Mouse (Mus musculus) CH12F3 (cell line): Measurements from ENCODE around the gene Tbx5.
"Not testable (repeated sequence)": the region's sequence is repeated elsewhere in the genome, so short reads cannot be mapped to it uniquely, and the experiment has no call there.

ENCODE experiments used
- in situ Hi-C: fragments of 300-500 bp; cut with MboI; formaldehyde crosslinking; loops from 2 replicates; pipeline ENCODE4 v1.14.3; 2020; ENCODE audit warnings: low sequenced_read_pairs

The Tbx5 gene

GRCm38 (mm10) chr5:119841634-119842420 is 9.4 kb downstream of the Tbx5 start:
- in situ Hi-C loops: no loop called here

DNA sequence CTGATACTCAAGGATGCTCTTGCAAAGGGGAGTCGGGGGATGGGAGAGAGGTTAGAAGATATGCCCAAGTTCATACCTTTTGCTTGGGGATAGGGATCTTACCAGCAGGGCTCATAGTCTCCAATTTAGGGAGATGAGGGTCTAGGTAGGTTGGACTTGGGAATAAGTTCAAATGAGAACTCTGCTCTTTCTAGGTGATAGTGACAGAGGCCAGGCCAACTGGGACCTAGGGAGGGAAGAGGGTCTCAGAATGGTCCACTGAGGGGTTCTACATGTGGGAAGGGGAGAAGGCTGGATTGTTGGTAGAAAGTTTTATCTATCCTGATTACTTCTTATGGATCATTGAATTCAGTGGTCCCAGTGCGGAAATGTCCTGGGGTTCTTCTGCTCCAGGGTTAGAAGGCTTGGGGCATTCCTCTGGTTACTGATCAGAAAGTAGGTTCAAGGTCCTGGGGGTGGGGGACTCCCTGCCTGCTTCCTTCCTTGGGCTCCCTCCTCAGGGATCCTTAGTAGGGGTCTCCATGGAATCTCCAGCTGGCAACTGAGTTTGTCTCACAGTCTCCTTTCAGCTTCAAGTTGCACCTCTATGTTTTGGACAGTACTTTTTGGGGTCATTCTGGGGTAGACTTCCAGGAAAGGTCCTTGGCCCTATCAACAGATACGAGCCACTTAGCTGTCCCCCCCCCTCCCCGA is 10.4 kb downstream of the Tbx5 start:
- in situ Hi-C loops: no loop called here

DNA sequence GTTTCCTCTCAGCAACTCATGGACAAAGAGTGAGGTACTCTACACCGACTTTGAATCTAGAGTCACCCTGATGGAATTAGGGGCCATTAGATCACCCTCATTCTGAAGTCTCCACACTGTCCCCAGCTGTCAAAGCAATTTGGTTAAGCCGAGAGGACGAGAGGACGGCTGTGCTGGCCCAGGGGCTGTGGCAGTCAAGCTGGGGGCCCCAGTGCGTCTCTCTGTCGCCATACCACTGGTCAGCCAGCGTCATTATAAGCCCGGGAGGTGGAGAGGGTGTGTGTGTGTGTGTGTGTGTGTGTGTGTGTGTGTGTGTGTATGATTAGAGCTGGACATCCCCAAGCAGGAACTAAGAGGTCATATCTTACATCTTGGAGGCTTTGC is 10.9 kb downstream of the Tbx5 start:
- in situ Hi-C loops: no loop called here

- in situ Hi-C loops: no loop called here
Observed at GRCm38 (mm10) chr5:119844366-119844765, 11.9 kb downstream of the Tbx5 start.

DNA sequence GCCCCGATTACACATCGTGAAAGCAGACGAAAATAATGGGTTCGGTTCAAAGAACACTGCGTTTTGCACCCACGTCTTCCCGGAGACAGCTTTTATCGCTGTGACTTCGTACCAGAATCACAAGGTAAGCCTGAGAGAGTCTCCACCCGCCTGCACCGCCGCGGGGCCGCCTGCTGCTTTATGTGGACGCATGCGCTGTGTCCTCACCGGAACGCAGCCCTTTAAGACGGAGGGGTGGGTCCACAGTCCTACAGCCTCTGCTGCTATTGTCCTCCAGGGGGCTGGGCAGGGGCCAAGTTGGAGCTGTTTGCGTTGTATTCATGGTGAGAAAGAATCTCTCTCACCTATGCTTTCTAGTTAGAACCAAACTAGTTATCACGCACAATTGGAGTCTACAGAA is 12.5 kb downstream of the Tbx5 start:
- in situ Hi-C loops: no loop called here

DNA sequence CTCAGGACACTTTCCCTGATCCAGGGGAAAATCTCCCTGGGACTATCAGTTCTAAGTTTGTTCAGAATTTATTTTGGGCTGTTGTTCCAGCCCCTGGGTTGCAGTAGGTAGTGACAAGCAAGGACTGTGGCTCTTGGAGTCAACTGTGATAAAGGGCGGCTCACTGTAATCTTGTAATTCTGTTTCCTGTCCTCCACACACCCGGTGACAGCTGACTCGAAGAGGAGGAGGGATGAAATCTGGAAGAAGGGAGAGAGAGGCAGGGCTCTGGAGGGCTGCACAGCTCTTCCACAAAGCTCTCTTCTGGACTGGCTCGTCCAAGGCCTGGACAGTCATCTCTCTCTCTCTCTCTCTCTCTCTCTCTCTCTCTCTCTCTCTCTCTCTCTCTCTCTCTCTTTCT is 24.6 kb downstream of the Tbx5 start:
- in situ Hi-C loops: no loop called here

- in situ Hi-C loops: no loop called here
Observed at GRCm38 (mm10) chr5:119861301-119861700, 28.8 kb downstream of the Tbx5 start.

- in situ Hi-C loops: no loop called here
Observed at GRCm38 (mm10) chr5:119862431-119862830, 30.0 kb downstream of the Tbx5 start.

GRCm38 (mm10) chr5:119866277-119867235 is 34.1 kb downstream of the Tbx5 start:
- in situ Hi-C loops: no loop called here

DNA sequence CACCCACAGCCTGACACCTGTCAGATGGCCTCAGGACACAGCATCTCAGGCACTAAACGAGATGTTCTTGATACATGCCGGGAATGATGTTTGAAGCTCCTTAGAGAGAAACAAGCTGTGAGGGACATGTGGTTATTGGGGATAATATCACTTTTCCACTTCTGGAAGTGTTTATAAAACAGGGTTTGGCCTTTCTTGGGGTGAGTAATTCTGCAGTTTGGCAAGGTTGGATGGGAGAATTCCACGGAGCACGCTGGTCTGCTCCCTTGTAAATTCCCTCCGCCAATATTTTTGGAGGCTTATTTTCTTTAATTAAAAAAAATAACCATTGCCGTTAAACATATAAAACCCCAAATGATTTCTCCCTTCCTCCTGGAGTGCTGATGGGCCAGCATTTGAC is 35.5 kb downstream of the Tbx5 start:
- in situ Hi-C loops: no loop called here

DNA sequence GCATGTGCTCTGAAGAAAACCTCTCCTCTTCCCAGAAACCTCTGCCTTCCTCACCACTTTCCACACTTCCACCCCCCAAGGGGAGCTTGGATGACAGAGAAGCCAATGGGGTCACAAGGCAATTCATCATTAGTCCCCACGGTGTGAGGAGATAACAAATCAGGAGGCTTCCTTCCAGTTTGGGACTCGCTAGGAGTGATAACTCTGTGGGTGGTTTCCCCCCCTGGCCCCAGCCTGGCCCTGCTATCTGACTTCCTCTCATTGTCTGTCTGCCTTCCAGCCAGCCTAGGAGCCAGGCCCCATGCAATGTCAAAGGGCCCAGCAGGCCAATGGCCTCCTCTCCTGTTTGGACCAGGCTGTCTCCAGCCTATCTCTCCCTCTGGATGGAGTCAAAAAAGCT is 43.0 kb downstream of the Tbx5 start:
- in situ Hi-C loops: no loop called here

- in situ Hi-C loops: no loop called here
Observed at GRCm38 (mm10) chr5:119877185-119877584, 44.7 kb downstream of the Tbx5 start.

DNA sequence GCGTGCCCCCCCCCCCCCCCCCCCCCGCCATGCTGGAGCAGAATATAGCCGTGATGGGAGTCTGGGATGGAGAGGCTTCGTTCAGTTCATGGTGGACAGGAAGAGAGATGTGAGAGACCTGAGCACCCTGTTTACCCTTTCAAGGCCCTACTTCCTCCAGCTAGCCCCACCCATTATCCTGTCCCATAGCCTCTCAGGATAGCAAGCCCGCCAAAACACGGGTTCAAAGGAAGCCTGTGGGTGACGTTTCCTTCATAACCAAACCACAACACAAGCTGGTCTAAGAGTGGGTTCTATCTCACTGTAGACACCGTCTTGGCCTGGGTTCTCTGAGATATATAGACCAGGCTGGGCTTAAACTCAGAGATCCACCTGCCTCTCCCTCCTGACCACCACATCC is 53.1 kb downstream of the Tbx5 start:
- in situ Hi-C loops: no loop called here

- in situ Hi-C loops: no loop called here
Observed at GRCm38 (mm10) chr5:119887381-119887780, 54.9 kb downstream of the Tbx5 start.

DNA sequence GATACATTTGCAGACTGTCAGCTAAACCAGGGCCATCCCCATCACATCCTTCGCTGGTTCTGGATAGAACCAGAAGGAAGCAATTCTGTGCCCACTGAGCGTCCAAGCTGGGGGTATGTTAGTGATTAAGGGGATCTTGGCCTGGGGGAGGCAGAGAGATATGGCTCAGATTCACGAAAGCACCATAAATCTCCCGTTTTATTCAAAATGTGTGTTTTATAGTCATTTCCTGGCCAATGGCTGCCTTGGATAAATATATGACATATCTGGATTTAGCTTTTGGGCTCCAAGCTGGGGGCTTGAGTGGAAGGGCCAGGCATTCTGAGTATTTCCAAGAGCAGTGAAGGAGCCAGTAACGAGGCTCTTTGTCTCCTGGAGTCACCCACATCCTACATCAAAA is 59.5 kb downstream of the Tbx5 start:
- in situ Hi-C loops: no loop called here

DNA sequence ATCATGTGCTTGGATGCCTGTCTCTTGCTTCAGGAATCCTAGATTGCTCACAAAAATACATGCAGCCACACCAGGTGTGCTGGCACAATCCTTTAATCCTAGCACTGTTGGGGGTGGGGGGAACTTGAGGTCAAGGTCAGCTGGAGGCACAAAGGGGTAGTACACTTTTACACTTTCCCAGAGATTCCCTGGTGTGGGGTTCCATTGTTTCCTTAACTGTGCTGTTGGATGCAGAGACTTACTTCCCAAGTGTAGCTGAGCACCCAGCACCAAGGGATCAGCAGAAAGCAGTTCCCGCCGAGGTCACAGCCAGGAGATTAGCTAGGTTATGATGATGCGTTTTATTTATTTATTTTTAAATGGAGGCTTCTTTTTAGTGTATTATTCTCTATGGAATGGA is 60.6 kb downstream of the Tbx5 start:
- in situ Hi-C loops: no loop called here

- in situ Hi-C loops: no loop called here
Observed at GRCm38 (mm10) chr5:119896605-119897004, 64.1 kb downstream of the Tbx5 start.

DNA sequence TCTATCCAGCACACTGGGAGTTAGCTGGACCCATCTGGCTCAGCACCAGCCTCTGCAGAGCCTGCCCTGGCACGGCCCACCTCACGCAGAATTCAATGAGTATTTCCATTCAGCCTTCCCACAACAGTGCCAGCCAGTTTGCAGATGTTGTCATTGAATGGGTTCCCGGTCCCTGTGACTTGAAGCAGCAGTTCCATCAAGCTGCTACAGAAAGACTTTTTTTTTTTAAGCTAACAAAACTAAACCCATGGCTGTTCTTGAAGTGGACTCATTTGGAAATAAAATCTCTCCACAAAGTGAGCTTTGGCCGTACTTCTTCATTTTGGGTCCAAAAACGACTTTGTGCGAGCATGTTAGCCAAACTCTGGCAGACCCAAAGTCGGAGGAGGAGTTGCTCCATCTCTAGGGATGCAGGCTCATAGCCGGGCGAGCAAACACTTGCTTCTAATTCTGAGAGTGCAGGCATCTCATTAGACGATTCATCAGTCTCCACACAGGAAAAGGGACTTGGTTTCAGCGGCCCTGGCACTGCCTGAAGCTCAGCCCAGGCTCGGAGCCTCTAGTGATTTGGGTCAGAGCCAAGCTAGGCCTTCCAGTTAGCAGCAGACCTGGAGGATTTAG is 84.2 kb downstream of the Tbx5 start:
- in situ Hi-C loops: no loop called here

- in situ Hi-C loops: not testable (repeated sequence)
Observed at GRCm38 (mm10) chr5:119918381-119918780, 85.9 kb downstream of the Tbx5 start.

- in situ Hi-C loops: no loop called here
Observed at GRCm38 (mm10) chr5:119920941-119921340, 88.5 kb downstream of the Tbx5 start.

DNA sequence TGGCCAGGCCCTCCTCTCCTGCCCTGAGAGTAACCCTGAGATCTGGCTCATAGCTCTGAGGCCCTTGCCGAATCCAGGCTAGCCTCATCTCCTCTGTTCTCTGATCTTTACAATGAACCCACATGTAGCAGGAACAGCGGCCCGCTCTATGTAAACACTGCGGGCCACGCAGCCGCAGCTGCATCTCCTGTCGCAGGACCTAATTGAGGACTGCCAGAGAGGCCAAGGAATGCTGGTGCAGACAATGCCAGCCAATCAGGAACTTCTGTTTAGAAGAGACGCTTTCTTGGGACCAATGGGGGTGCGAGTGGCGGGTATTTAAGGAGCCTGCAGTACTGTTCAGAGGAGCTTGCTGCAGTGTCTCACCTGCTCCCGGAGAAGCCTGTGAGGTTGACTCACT is 89.8 kb downstream of the Tbx5 start:
- in situ Hi-C loops: no loop called here
